Mouse (Mus musculus): ENCODE results near the gene Gm17535. TPM values are rescaled to one million over a fixed set of nuclear protein-coding genes. Genes with fewer than 3 reads are reported as not detected.
A peak's percentile ranks its signal among the peaks of the same experiment; 100 is the strongest.
"Not testable (repeated sequence)": the region's sequence is repeated elsewhere in the genome, so short reads cannot be mapped to it uniquely, and the experiment has no call there.

Gm17535 gene
- polyA plus RNA-seq, 1 experiment from 2014 or later, result not detected

DNA sequence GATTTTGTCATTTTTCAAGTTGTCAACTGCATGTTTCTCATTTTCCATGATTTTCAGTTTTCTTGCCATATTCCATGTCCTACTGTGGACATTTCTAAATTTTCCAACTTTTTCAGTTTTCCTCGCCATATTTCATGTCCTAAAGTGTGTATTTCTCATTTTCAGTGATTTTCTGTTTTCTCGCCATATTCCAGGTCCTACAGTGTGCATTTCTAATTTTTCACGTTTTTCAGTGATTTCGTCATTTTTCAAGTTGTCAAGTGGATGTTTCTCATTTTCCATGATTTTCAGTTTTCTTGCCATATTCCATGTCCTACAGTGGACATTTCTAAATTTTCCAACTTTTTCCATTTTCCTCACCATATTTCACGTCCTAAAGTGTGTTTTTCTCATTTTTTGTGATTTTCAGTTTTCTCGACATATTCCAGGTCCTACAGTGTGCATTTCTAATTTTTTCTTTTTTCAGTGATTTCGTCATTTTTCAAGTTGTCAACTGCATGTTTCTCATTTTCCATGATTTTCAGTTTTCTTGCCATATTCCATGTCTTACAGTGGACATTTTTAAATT lies 22.3 kb upstream of the Gm17535 start:
- not testable (repeated sequence) for H3K9me3 ChIP-seq (replicated peaks; ENCODE audit: control insufficient read depth, low read length); DNase-seq (ENCODE audit: low spot score); H3K27me3 ChIP-seq (replicated peaks; ENCODE audit: control insufficient read depth, insufficient read depth, low read length); H3K4me1 ChIP-seq (ENCODE audit: control insufficient read depth, insufficient read depth, low read length); H3K36me3 ChIP-seq (ENCODE audit: control insufficient read depth, insufficient read depth, low read length); H3K27ac ChIP-seq (ENCODE audit: low read depth, low read length); ATAC-seq; H3K9ac ChIP-seq (ENCODE audit: low read length); H3K4me3 ChIP-seq (ENCODE audit: low read depth, low read length); H3K4me2 ChIP-seq (ENCODE audit: low read length)
- 90% methylated on average over 2 of the region's 7 CpGs for WGBS

DNA sequence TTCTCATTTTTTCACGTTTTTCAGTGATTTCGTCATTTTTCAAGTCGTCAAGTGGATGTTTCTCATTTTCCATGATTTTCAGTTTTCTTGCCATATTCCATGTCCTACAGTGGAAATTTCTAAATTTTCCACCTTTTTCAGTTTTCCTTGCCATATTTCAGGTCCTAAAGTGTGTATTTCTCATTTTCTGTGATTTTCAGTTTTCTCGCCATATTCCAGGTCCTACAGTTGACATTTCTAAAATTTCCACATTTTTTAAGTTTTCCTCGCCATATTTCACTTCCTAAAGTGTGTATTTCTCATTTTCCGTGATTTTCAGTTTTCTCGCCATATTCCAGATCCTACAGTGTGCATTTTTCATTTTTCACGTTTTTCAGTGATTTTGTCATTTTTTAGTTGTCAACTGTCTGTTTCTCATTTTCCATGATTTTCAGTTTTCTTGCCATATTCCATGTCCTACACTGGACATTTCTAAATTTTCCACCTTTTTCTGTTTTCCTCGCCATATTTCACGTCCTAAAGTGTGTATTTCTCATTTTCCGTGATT lies 21.6 kb upstream of the Gm17535 start, which contains the start of gene Gm10721:
Gm10721 (plus strand) TSS at position 408 of the 547 bp plus-strand sequence.
- not testable (repeated sequence) for H3K9me3 ChIP-seq (replicated peaks; ENCODE audit: control insufficient read depth, low read length); DNase-seq (ENCODE audit: low spot score); H3K27ac ChIP-seq (ENCODE audit: low read depth, low read length); H3K4me1 ChIP-seq (ENCODE audit: control insufficient read depth, insufficient read depth, low read length); H3K27me3 ChIP-seq (replicated peaks; ENCODE audit: control insufficient read depth, insufficient read depth, low read length); H3K36me3 ChIP-seq (ENCODE audit: control insufficient read depth, insufficient read depth, low read length); H3K9ac ChIP-seq (ENCODE audit: low read length); H3K4me3 ChIP-seq (ENCODE audit: low read depth, low read length); H3K4me2 ChIP-seq (ENCODE audit: low read length)
- no CpG with 5 or more reads among the region's 11 CpGs for WGBS
- ATAC-seq, result peak; percentile 53

DNA sequence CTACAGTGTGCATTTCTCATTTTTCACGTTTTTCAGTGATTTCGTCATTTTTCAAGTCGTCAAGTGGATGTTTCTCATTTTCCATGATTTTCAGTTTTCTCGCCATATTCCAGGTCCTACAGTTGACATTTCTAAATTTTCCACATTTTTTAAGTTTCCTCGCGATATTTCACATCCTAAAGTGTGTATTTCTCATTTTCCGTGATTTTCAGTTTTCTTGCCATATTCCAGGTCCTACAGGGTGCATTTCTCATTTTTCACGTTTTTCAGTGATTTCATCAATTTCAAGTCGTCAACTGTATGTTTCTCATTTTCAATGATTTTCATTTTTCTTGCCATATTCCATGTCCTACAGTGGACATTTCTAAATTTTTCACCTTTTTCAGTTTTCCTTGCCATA lies 19.0 kb upstream of the Gm17535 start, which contains the start of gene Gm10720:
Gm10720 (plus strand) TSS at position 301 of the 400 bp plus-strand sequence.
- H3K4me2 ChIP-seq (ENCODE audit: low read length); ATAC-seq; H3K9ac ChIP-seq (ENCODE audit: low read length); H3K27me3 ChIP-seq (replicated peaks; ENCODE audit: control insufficient read depth, insufficient read depth, low read length); H3K27ac ChIP-seq (ENCODE audit: low read depth, low read length); H3K4me1 ChIP-seq (ENCODE audit: control insufficient read depth, insufficient read depth, low read length); H3K36me3 ChIP-seq (ENCODE audit: control insufficient read depth, insufficient read depth, low read length); DNase-seq (ENCODE audit: low spot score); H3K9me3 ChIP-seq (replicated peaks; ENCODE audit: control insufficient read depth, low read length); H3K4me3 ChIP-seq (ENCODE audit: low read depth, low read length): not testable (repeated sequence)
- WGBS, result 58% methylated on average over 4 of the region's 9 CpGs

- H3K27me3 ChIP-seq (replicated peaks; ENCODE audit: control insufficient read depth, insufficient read depth, low read length); H3K27ac ChIP-seq (ENCODE audit: low read depth, low read length); H3K9me3 ChIP-seq (replicated peaks; ENCODE audit: control insufficient read depth, low read length); DNase-seq (ENCODE audit: low spot score); H3K4me3 ChIP-seq (ENCODE audit: low read depth, low read length); H3K4me2 ChIP-seq (ENCODE audit: low read length); ATAC-seq; H3K4me1 ChIP-seq (ENCODE audit: control insufficient read depth, insufficient read depth, low read length); H3K36me3 ChIP-seq (ENCODE audit: control insufficient read depth, insufficient read depth, low read length); H3K9ac ChIP-seq (ENCODE audit: low read length): not testable (repeated sequence)
- 75% methylated on average over 4 of the region's 6 CpGs for WGBS
Observed at GRCm38 (mm10) chr9:3015896-3016295, 18.5 kb upstream of the Gm17535 start.

GRCm38 (mm10) chr9:3017108-3017507 lies 17.3 kb upstream of the Gm17535 start, which contains the start of gene Gm10719:
Gene Gm10719, plus strand, starts transcription at chr9:3017408.
- DNase-seq (ENCODE audit: low spot score); H3K9me3 ChIP-seq (replicated peaks; ENCODE audit: control insufficient read depth, low read length); H3K27ac ChIP-seq (ENCODE audit: low read depth, low read length); H3K4me2 ChIP-seq (ENCODE audit: low read length); H3K4me1 ChIP-seq (ENCODE audit: control insufficient read depth, insufficient read depth, low read length); H3K36me3 ChIP-seq (ENCODE audit: control insufficient read depth, insufficient read depth, low read length); H3K27me3 ChIP-seq (replicated peaks; ENCODE audit: control insufficient read depth, insufficient read depth, low read length); H3K9ac ChIP-seq (ENCODE audit: low read length); ATAC-seq; H3K4me3 ChIP-seq (ENCODE audit: low read depth, low read length): not testable (repeated sequence)
- whole genome bisulfite sequencing, result 80% methylated on average over 1 of the region's 9 CpGs

GRCm38 (mm10) chr9:3018944-3019343 lies 15.5 kb upstream of the Gm17535 start:
- DNase-seq (ENCODE audit: low spot score); H3K9ac ChIP-seq (ENCODE audit: low read length); H3K9me3 ChIP-seq (replicated peaks; ENCODE audit: control insufficient read depth, low read length); H3K4me2 ChIP-seq (ENCODE audit: low read length); ATAC-seq; H3K4me1 ChIP-seq (ENCODE audit: control insufficient read depth, insufficient read depth, low read length); H3K36me3 ChIP-seq (ENCODE audit: control insufficient read depth, insufficient read depth, low read length); H3K27ac ChIP-seq (ENCODE audit: low read depth, low read length); H3K4me3 ChIP-seq (ENCODE audit: low read depth, low read length); H3K27me3 ChIP-seq (replicated peaks; ENCODE audit: control insufficient read depth, insufficient read depth, low read length): not testable (repeated sequence)
- WGBS, result 66% methylated on average over 9 of the region's 9 CpGs

DNA sequence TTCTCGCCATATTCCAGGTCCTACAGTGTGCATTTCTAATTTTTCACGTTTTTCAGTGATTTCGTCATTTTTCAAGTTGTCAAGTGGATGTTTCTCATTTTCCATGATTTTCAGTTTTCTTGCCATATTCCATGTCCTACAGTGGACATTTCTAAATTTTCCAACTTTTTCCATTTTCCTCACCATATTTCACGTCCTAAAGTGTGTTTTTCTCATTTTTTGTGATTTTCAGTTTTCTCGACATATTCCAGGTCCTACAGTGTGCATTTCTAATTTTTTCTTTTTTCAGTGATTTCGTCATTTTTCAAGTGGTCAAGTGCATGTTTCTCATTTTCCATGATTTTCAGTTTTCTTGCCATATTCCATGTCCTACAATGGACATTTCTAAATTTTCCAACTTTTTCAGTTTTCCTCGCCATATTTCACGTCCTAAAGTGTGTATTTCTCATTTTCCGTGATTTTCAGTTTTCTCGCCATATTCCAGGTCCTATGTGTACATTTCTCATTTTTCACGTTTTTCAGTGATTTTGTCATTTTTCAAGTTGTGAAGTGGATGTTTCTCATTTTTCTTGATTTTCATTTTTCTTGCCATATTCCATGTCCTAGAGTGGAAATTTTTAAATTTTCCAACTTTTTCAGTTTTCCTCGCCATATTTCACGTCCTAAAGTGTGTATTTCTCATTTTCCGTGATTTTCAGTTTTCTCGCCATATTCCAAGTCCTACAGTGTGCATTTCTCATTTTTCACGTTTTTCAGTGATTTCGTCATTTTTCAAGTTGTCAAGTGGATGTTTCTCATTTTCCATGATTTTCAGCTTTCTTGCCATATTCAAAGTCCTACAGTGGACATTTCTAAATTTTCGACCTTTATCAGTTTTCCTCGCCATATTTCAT lies 14.3 kb upstream of the Gm17535 start:
- WGBS, result 77% methylated on average over 11 of the region's 19 CpGs
- 0 out of 2 replicates have a peak, but pooled peaks have one; percentile 50 for ATAC-seq

DNA sequence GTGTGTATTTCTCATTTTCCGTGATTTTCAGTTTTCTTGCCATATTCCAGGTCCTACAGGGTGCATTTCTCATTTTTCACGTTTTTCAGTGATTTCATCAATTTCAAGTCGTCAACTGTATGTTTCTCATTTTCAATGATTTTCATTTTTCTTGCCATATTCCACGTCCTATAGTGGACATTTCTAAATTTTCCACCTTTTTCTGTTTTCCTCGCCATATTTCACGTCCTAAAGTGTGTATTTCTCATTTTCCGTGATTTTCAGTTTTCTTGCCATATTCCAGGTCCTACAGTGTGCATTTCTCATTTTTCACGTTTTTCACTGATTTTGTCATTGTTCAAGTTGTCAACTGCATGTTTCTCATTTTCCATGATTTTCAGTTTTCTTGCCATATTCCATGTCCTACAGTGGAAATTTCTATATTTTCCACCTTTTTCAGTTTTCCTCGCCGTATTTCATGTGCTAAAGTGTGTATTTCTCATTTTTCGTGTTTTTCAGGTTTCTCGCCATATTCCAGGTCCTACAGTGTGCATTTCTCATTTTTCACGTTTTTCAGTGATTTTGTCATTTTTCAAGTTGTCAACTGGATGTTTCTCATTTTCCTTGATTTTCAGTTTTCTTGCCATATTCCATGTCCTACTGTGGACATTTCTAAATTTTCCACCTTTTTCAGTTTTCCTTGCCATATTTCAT lies 11.9 kb upstream of the Gm17535 start:
- peak; percentile 0 for DNase-seq (ENCODE audit: low spot score)
- H3K4me2 ChIP-seq (ENCODE audit: low read length); H3K27ac ChIP-seq (ENCODE audit: low read depth, low read length); H3K36me3 ChIP-seq (ENCODE audit: control insufficient read depth, insufficient read depth, low read length); H3K9me3 ChIP-seq (replicated peaks; ENCODE audit: control insufficient read depth, low read length); H3K9ac ChIP-seq (ENCODE audit: low read length); H3K4me1 ChIP-seq (ENCODE audit: control insufficient read depth, insufficient read depth, low read length); ATAC-seq; H3K27me3 ChIP-seq (replicated peaks; ENCODE audit: control insufficient read depth, insufficient read depth, low read length); H3K4me3 ChIP-seq (ENCODE audit: low read depth, low read length): not testable (repeated sequence)
- WGBS, result 72% methylated on average over 9 of the region's 13 CpGs

More for the DNA sequence above, 14.3 kb upstream of the Gm17535 start:
- H3K4me1 ChIP-seq (ENCODE audit: control insufficient read depth, insufficient read depth, low read length); H3K27me3 ChIP-seq (replicated peaks; ENCODE audit: control insufficient read depth, insufficient read depth, low read length); H3K4me2 ChIP-seq (ENCODE audit: low read length); H3K4me3 ChIP-seq (ENCODE audit: low read depth, low read length); H3K36me3 ChIP-seq (ENCODE audit: control insufficient read depth, insufficient read depth, low read length); H3K27ac ChIP-seq (ENCODE audit: low read depth, low read length); H3K9me3 ChIP-seq (replicated peaks; ENCODE audit: control insufficient read depth, low read length); DNase-seq (ENCODE audit: low spot score); H3K9ac ChIP-seq (ENCODE audit: low read length): not testable (repeated sequence)
